Mouse (Mus musculus) cerebellum, adult (tissue): ENCODE measurements around the gene Braf.
A peak's percentile ranks its signal among the peaks of the same experiment; 100 is the strongest.
"Not testable (repeated sequence)": the region's sequence is repeated elsewhere in the genome, so short reads cannot be mapped to it uniquely, and the experiment has no call there.

ENCODE experiments used
- ATAC-seq: cut with Nextera tagmentation; 2 replicates; pipeline ENCODE4 v1.9.2; 2017; ENCODE audit warnings: mild to moderate bottlenecking, moderate library complexity, mixed read lengths; ENCODE audit not compliant: insufficient number of reproducible peaks, low FRiP score, low TSS enrichment

Gene Braf

DNA sequence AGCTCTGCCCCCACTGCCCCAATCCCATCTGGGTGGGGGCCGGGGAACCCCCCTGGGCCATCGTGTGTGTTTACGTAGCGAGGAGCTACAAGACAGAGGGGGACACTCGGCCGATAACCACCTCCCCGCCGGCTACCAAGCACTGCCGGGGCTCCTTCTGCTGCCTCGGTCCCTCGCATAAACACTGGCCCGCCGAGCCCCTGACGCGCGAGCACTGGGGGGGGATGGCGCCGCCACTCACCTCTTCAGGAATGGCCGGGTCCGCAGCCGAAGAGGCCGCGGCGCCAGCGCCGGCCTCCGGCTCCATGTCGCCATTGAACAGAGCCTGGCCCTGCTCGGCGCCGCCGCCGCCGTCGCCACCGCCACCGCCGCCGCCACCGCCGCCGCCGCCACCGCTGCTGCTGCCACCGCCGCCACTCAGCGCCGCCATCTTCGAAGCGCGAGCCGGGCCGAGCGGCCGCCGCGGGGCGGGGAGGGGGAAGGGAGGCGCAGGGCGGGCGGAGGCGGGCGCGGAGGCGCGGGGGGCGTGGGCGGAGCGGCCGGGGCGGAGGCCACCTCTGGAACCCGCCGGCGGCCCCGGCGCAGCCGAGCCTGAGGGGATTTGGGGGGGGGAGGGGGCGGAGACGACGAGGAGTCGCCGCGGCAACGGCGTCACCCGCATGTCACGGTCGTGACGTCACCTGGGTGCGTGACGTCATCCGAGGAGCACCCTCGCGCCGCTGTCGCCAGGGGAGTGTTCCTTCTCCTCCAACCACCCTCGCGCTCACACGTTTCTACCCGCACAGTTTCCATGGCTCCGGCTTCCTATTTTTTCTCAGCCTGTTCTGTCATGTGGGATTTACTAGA, at the start of gene Braf:
Gene Braf (minus strand): TSS at position 598 of the 846 bp plus-strand sequence.
- peak; percentile 80 for ATAC-seq

DNA sequence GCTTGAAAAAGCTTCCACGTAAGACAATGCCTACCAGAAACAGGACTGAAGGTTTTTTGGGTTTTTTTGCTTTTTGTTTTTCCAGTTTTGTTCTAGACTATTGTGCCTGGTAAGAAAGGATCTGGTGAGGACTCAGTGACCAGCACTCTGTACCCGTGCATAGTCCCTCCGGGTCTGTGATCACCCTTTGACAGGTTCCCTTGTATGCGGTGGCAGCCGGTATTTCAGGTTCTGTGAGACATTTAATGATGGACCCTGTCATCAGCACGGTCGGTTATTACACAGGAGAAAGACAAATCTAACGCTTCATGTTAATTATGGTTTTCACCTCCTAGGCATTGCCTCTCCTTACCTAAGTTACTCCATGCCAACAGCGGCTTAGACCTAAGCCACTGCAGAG, 49.8 kb upstream of the Braf start:
- ATAC-seq = no peak

DNA sequence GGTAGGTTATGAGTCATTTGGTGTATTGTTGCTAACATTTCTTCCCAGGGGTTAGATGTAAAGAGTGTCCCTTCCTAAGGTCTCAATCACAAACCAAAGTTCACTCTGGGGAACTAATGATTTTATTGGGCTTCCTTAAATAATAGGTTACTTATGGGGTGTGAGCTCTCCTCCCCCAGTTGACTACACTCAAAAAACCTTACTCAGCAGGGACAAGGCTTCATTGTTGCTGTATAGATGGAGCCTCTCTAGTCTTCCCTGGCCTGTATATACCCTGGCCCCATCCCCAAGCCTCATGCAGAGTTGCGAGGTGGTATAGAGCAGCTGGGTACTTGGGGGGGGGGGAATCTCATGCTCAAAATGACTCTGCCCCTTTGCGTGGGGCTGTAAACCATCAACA, 32.0 kb upstream of the Braf start:
- no peak for ATAC-seq

DNA sequence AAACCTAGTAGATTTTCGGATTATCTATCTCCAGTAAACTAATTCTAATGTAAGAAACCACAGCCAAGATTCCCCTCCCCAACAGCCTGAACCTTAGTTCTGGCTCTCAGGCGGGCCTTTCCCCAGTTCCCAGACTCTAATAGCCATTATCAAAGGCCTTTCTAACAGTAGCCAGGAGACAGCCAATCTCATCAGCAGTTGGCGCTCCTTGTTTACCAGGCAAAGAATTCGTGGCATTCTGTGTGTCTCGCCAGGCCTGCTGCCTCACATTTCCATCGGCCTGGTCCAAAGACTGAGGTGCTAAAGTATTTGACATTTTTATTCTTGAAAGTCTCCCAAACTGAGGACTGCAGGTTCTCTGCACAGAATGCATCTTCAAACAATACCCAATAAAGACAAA, 24.6 kb upstream of the Braf start:
- ATAC-seq = no peak

DNA sequence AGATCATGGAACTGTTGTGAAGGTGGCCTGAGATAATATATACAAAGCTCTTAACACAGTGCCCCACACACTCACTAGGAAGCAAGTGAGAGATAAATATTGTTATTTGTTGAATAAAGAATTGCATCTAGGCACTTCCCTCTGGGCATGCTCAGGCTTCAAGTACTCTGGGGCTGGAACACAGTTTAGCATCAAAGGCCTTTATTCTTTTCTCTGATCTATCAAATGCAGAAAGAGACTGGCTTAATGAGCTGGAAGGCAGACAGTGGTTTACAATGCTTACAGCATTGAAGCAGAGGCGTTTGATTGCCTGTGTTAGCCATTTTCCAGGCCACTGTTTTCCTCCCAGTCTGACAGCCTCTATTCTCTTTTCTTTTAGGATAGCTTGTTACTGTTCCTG, 21.8 kb upstream of the Braf start:
- no peak for ATAC-seq

DNA sequence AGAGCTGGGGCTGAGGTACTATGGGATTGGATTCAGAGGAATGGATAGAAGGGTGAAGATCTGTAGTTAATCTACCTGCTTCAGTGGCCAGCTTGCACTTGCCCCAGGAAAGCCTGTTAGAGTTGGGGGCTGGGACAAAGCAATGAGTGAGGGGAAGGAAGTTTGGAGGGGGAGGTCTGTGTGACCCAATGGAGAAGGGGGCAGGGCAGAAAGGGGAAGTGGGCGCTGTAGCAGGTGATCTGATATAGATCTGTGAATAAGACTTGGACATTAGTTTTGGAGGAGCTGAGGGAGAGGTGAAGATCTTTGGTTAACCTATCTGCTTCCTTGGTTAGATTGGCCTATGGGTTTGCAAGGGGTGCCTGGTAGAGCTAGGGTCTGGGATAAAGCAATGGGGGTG, 20.2 kb upstream of the Braf start:
- no peak for ATAC-seq

DNA sequence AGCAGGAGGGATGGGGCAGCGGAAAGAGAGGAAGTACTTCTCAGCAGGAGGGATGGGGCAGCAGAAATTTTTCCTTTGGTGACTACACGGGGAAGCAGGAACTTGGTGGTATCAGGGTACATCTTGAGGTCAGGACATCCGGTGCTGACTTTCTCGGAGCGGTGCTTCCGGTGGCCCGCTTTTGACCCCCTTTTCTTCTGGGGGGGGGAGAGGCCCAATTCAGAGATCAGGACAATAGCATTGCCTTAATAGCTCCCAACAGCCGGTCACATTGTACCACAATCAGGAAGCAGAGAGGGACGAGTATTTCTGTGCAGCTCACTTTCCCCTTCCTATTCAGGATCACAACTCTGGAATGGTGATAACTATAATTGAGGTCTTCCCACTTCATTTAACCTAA, 14.4 kb upstream of the Braf start:
- not testable (repeated sequence) for ATAC-seq

DNA sequence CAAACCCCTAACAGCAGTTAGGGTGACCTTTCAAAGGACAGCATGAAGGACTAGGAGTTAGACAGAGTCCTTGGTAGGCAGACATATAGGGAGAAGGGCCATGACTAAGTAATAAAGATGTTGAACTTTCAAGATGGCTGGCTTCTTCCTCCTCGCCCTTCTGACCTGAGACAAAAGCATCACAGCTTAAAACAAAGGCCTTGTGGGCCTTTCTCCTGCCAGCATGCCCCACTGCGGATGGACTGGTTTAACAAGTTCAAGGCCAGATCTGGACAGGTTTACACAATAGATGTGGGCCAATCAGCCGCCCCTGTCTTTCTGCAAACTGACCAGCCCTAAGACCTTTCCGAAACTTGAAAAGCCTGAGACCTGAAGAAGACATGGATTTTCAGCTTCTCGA, 2.8 kb upstream of the Braf start:
- ATAC-seq = no peak

DNA sequence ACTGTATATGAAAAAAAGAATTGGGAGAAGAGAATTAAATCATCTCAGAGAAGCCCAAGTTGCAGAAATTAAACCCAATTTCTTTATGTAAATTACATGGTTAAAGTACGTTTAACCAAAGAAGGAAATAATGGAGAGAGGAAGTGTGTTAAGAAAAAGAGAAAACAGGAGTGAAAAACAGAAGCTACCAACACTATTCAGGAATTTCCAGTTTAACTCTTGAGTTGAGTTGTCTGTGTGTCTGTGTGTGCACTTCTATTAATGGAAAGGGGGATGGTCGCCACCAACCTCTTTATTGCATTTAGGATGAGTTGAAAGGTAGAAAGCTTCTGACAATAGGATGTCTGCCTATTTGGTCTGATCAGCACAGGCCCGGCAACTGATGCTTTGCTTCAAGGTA, 886 bp upstream of the Braf start:
- no peak for ATAC-seq

DNA sequence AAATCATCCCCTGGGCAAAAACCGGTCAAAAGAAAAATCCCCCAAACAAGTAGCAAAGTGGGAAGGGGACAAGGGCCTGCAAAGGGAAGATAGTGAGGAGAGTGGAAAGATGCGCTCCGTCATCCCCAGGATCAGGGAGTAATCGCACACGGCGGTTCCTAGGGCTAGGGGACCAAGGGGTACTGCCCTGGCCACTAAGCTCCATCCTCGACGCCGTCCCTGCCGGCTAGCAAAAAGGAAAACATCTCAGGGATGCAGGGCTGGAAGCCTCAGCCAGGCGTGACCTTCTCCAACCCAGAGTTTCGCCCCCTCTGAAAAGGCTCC, 759 bp downstream of the Braf start:
- peak; percentile 43 for ATAC-seq

DNA sequence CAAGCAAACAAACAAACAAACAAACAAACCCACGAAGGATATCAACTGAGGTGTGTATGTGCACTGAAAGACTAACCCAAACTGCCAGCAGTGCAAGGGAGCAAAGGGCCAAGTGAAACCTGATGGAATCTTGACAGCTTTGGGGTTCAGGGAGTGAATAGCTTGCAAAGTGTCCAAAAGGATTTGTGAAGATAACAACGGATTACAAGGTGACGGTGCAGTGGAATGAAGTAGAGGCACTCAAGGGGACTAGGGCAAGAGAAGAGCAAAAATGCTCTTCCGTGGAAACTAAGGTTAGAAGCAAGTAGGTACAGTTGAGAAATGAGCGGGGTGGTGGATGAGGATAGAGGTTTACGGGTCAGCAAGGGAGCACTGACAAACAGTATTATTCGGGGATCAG, 1.2 kb downstream of the Braf start:
- no peak for ATAC-seq

DNA sequence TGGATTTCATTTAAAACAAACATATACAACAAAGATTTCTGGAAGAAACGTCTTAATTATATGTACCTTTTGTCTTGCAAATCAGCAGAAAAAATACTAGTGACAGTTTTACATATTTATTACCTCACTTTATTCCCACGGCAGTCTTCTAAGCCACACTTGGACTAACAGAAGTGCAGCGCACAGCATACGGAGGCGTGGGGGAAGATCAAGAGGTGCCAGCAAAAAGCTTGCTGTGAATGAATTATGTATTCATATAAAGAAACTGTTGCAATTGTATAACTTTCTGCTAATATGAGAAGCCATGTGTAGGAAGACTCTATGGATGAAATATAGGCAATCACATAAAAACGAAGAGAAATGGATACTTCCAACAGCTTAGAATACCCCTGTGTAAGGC, 6.7 kb downstream of the Braf start:
- ATAC-seq = no peak

DNA sequence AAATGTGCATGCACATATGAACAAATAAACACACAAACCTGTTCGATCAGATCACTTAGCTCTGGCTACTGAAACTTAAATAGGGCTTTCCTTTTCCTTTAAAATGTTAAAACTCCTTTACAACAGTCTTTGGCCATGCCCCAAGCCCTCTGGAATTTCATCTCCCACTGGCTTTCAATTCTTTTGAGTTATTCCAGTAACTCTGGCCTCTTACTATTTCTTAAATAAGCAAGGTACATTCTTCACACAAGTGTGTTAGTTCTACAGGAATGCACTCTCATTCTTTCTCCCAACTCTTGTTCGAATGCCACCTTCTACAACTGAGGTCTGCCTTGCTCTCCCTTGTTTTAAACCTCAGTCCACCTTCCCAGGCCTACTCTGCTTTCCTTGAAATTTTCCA, 8.2 kb downstream of the Braf start:
- ATAC-seq = no peak

DNA sequence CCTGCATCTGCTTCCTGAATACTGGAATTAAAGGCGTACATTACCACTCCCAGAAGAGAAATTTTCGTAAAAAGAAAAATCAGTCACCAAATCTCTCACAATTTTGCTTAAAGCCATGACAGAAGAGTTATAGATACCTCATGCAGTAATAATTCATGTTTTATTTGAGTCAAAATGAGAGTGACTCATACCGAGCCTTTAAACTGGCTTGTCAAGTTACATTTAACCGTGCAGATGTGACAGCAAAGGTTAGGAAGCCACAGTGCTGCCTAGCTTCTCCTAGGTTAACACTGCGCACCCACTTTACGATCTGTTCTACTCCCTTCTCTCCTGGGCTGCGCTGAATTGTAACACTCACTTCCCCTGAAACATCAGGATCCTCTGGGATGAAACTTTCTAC, 10.9 kb downstream of the Braf start:
- ATAC-seq = no peak

DNA sequence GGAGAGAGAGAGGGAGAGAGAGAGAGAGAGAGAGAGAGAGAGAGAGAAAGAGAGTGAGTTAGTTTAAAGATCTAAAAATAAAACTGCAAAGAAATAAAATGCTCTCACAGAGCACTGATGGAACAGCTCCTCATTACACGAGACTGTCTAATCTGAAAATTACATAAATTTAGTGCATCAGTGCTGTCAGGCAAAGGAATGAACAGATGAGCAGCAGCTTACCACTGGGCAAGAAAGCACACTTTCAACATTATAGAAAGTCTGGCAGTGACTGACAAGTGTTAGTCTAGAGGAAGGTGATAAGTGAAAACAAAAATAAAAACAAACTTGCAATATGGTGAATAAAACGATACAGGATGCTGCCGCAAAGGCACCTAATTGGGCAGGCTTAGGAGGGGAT, 11.9 kb downstream of the Braf start:
- ATAC-seq = no peak

DNA sequence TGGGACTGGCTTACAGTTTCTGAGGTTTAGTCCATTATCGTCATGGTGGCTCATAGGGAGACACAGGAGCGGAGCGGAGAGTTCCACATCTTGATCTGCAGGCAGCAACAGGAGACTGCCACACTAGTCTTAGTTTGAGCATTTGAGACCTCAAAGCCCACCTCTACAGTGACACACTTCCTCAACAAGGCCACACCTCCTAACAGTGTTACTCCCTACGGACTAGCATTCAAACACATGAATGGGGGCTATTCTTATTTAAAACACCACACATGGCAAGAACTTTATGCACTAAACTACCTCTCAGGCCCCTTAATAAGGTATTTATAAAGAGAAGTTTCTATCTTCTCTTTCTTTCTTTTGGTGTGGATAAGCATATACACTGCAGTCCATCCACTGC, 19.6 kb downstream of the Braf start:
- no peak for ATAC-seq

DNA sequence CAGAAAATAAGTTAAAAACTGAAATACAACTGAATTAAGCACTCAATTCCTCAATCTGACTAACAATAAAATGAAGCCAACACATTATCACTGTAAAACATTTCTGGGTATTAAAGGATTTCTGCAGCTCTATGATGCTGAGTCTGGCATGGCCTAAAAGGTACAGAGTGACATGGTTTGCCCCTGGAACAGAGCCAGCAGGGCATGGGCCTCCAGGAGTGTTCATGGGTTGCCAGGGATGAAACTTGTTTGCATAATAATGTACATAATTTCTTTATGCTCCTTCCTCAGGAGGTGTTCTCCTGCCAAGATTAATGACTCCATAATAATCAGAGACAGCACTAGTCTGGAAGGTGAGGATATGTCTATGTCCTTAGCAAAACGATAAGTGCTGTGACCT, 32.1 kb downstream of the Braf start:
- ATAC-seq = no peak

DNA sequence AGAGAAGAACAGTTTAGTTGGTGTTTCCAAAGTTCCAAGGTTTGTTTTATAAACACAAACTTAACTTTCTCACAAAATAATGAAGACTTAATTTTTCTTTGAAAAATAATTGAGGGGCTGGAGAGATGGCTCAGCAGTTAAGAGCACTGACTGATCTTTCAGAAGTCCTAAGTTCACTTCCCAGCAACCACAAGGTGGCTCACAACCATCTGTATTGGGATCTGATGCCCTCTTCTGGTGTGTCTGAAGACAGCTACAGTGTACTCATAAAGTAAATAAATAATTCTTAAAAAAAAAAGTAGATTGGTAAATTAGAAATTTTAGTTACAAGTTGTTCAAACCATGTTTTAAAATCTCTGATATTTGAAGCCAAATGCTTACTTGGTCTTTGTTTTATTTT, 38.4 kb downstream of the Braf start:
- not testable (repeated sequence) for ATAC-seq

DNA sequence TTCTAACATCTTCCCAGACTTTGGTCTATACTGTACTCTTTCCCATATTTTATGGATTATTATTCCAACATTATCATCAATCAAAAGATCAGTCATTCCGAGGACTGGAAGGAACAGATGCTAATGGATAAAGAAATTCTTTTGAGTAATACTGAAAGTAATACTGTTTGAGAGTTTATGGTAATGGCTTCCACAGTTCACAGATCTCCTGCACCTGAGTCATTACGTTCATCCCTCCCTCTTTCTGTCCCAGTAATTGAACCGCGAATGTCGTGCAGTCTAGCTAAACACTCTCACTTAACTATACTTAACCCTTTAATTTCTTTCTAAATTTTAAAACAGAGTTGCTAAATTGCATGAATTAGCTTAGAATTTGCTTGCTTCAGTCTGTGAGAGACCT, 43.5 kb downstream of the Braf start:
- ATAC-seq = no peak

DNA sequence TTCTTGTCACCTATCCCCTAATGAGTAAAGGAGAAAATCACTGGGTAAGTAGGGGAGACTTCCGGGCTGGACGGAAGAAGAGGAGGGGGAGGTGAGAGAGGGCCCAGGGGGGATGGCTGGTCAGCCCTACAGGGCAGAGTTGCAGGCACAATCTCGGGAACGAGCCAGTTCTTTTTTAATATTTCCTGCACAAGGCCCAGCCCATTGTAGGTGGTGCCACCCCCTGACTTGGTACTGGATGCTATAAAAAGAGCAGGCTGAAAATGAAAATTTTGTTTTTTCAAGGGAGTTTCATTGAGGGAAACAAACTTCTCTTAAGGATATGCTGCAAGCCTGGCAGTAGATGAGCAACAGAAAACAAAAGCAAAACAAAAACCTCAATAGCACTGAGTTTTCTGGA, 44.7 kb downstream of the Braf start:
- ATAC-seq = no peak

DNA sequence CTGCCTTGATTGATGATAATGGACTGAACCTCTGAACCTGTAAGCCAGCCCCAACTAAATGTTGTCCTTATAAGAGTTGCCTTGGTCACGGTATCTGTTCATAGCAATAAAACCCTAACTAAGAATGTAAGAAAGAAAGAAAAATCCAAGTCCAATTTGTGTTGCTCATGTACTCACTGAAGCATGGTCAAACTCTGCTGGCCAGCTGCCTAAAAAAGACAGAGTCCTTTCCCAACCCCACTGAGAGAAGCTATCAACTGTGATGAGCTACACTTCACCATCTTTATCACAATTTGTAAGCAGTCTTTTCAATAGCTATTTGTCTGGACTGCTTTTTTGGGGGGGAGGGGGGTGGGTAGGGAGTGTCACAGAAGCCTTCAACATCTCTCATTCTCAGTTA, 47.0 kb downstream of the Braf start:
- no peak for ATAC-seq

DNA sequence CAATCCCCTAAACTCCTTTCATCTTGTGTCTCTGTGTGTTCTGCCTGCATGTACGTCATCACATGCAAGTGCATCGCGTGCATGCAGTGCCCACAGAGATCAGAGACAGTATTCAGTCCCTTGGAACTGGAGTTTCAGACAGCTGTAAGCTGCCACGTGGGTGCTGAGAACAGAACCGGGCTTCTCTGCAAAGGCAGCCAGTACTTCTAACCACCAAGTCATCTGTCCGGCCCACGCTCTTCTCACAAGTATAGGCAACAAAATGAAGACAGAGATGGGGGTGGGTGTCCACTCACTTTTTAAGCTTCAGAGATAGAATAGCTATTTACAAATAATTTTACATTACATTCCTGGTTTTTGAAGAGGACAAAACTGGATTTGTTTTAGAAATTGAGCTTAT, 50.2 kb downstream of the Braf start:
- no peak for ATAC-seq

DNA sequence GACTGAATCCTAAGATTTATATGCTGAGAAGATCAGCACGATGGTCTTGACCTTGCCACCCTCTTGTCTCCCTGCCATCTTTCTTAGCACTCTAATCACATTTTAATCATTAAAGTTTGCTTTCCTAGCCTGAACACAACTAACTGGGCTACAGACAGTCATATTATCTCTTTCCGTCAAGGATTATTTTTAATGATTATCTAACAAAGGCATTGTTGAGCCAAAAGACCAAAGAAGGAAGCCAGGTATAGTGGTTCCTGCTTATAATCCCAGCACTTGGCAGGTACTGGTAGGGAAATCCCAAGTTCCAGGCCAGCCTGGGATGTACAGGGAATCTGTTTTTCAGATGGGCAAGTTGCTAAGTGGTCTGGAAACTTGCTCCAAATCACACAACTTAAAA, 114.0 kb downstream of the Braf start:
- ATAC-seq = no peak
